Mouse (Mus musculus): ENCODE data around the gene Drd4.

Drd4 gene

DNA sequence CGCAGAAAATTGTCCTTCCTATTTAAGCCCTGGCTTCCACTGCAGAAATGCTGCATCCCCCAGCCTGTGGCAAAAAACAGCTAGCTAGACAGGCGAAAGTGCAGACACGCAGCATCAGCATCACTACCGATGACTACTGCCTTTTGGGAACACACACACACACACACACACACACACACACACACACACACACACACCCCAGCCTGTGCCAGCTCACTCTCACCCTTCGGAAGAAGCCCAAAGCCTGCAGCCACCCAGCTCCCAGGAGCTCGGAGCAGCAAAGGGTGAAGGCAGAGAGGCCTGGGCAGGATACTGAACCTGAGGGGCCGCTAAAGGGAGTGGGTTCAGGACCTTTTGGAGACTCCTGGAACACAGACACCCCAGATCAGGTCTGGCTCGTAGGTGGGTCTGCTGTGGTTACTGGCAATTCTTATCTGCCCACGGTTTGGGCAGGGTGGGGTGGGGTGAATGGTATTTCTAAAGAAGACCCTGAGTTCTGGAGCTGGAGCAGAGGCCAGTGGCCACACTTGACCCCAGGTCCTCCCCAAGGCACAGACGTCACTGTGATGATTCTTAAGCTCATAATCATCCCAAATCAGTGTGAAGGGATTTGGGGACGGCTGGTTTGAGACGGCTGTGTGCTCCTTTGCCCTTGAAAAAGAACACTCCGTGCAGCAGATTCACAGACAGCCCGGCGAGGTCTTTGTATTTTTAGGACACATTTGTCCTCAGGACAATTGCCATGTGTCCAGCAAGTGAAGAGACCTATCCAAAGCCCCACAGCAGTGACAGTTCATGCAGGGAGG lies 980 bp downstream of the Drd4 start:
- no peak for DNase-seq

GRCm38 (mm10) chr7:141293852-141294471 lies 2.2 kb downstream of the Drd4 start:
- DNase-seq = no peak

DNA sequence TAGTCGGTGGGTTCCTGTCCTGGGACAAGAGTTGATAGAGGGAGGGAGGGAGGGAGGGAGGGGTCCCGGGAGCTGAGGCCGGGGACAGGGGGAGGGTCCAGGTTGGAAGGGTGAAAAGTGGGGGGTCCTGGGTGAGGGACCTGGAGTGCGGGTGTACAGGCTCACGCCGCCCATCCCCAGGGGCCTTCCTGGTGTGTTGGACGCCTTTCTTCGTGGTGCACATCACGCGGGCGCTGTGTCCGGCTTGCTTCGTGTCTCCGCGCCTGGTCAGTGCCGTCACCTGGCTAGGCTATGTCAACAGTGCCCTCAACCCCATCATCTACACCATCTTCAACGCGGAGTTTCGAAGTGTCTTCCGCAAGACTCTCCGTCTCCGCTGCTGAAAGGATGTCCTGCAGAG lies 2.7 kb downstream of the Drd4 start:
- DNase-seq = no peak

DNA sequence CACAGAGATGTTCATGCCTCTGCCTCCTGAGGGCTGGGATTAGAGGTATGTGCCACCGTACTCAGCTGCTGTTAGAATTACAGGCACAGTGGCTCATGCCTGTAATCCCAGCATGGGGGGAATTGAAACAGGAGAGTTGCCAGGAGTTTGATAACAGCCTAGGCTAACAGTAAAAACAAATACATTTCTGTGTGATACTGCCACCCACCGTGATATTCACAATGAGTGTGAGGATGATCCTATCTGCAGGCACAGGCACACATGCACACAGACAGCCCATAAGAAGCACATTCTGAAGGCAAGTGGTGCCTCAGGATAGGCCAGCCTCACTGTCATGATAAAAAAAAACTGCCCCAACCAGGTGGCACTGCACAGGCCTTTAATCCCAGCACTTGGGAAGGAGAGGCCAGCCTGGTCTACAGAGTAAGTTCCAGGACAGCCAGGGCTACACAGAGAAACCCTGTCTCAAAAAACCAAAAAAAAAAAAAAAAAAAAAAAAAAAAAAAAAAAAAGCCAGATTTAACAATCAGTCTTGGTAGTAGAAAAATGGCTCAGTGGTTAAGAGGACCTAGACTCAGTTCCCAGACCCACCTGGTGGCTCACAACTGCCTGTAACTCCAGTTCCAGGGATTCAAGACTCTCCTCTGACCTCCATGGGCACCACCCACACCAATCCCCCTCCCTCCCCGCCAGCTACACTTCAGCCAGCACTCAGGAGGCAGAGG lies 6.3 kb downstream of the Drd4 start:
- no peak for DNase-seq

- DNase-seq = peak; percentile 91
Measured at GRCm38 (mm10) chr7:141299175-141299574, 7.4 kb downstream of the Drd4 start.

- peak; percentile 78 for DNase-seq
Measured at GRCm38 (mm10) chr7:141301386-141301785, 9.6 kb downstream of the Drd4 start.

DNA sequence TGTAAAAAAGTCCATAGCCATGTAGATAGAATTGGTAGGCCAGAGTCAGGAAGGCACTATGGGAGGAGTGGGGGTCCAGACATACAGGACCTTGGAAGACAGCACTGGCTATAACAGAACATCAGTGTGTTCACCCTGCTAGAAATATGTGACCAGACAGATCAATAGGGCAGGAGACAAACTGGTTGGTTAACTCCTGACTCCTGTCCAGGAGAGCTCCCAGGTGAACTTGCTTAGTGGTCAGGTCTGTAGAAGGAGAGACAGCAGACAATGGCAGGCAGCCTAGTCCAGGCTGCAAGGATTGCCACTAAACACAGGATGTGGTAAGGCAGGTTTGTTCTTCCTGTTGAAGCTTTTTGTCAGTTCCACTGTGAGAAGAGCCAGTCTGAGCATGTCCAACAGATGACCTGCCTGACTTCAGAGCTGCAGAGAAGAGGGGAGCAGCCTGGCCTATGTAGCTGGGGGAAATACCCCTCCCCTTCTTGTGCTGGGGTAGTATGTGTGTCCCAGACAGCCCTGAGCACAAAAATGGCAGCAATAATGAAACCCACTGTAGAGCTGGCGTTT lies 11.0 kb downstream of the Drd4 start:
- no peak for DNase-seq

DNA sequence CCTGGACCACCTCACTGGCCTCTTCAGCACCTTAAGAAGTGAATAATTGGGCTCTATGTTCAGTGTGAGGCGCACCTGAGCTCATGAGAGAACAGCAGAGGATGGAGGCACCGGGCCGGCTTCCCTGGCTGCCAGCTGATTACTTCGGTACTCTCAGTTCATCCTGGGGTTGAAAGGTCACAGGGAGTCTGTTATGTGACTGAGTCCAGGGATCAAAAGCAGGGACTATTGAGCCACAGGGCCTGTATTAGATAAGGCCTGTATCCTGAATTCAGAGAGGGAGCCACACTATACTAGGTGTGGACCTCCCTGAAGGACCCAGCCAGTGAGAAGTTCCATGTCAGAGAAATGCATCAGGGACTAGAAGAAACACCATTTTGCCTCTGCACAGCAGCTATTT lies 12.7 kb downstream of the Drd4 start:
- DNase-seq = no peak

DNA sequence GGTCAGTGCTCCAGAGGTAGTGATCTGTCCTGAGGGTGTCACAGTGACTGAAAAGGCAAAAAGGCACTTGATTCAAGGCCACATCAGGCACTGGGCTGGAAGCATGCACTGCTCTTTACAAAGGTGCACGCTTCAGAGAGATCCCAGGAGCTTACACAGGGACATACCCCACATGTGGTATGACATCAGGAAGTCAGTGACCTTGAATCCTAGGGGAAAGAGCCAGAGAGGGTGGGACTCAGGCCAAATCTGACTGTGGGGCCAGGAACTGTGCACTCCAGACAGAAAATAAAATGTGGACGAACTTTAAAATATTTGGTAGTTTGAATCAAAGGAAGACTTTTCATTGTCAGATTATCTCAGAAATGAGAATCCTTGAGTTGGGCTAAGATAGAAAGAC lies 22.6 kb downstream of the Drd4 start:
- no peak for DNase-seq

DNA sequence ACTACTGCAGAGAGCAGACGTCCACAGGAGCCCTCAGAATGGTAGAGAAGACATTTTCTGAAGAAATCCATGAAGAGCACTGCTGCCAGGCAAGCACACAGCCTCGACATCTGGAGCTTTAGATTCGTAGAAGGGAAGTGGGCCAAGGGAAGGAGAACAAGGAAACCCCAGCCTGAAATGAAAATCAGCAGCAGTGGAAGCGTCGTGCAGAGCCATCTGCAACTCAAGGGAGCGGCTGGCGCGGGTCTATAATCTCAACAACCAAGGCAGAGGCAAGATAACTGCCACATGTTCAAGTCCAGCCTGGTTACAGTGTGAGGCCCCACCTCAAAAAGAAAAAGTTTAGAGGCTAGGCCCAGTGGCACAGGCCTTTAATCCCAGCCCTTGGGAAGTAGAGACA lies 23.3 kb downstream of the Drd4 start:
- DNase-seq = no peak

GRCm38 (mm10) chr7:141315974-141316373 lies 24.2 kb downstream of the Drd4 start:
- no peak for DNase-seq

- DNase-seq = no peak
Measured at GRCm38 (mm10) chr7:141317619-141318132, 25.9 kb downstream of the Drd4 start.

DNA sequence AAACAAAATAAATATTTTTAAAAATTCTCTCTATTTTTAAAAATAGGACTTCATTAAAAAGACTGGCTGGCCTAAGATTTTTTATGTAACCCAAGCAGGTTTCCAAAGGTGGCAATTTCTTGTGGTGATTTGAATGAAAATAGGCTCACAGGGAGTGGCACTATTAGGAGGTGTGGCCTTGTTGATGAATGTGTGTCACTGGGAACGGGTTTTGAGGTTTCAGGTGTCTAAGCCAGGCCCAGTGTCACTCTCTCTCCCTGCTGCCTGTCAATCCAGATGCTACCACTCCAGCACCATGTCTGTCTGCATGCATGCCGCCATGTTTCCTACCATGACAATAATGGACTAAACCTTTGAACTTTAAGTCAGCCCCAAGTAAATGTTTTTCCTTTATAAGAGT lies 27.6 kb downstream of the Drd4 start:
- DNase-seq = no peak

DNA sequence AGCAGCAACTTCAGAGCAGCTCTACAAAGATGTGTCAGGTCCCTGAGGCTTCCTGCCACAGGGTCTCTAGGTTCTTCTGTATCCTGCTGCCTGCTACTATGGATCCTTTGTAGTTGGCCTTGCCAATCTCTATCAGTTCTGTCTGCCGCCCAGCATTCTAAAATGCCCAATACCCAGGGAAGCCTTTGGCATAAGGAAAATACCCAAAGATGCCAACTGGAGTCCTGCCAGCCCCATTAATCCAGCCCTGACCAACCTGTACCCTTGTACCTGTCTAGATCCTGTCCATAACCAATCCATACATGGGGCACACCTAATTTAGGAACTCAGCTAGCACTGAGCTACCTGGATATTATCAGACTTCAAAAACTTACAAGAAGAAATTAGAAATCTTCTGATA lies 32.9 kb downstream of the Drd4 start:
- DNase-seq = peak; percentile 58

GRCm38 (mm10) chr7:141326546-141327446 lies 35.0 kb downstream of the Drd4 start:
- DNase-seq = peak; percentile 74

DNA sequence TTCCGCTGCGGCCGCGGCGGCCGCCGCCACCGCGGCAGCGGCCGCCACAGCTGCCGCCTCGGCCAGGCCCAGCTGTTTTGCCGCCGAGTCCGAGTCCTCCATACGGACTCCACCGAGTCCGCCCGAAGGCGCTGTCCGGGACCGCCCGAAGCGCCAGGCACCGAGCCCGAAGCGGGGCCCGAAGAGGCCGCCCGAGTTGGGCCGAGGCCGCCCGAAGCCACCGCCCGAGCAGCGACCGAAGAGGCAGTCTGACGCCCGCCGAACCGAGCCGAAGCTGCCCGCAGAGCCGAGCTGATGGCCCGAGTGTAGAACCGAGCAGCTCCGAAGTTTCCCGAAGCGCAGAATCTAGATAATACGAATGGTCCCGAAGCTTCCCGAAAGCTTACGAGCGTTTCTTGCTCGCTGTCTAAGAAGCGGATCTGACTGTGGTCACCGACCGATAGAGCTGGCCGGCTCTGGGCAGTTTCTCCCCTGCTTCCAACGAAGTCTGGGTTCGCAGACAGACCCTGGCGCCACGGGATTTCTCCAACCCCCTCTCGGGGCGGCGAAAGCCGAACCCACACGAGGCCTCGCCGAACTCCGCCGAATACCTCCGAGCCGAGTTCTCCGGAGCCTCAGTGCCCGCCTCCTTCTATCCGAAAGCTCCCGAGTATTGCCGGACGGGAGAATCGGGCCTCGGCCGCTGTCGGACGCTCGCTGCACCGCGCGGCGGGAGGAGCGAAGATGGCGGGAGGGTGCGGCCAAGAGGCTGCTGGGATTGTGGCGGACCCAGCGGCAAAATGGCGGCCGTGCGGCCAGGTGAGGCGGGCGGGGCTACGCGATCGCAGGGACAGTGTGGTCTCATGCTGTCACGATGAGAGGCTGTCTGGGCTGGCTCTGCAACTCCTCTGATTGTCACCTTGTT lies 35.9 kb downstream of the Drd4 start, which contains the start of the genes Deaf1 and Tmem80:
TSS of gene Deaf1 (minus strand) at position 222 of the 904 bp plus-strand sequence.
TSS of gene Tmem80 (plus strand) at position 271 of the 904 bp plus-strand sequence.
- peak; percentile 99 for DNase-seq

DNA sequence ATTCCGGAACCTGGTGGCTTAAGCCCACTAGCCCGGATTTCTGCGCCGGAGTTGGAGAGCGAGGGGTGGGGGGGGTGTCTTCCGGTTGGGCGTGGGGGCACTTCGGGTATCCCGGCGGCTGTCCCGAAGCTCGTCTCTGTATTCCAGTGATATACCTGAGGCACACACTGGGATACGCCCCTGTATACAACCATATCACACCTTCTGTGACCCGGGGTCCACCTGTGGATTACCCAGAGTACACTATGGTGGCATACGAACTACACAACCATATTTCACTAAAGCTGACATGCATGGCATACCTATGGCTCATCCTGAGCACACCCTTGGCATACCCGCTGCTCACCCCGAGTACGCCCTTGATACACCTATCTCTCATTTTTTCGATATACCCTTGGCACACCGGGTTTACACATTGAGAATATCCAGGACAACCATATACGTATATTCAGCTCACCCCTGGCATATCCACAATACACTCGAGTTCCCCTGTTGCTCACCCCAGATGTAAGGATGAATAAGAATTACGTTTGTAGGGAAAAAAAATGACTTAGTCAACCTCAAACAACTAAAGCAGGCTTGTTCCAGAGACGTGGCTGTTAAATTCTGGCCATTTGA lies 36.7 kb downstream of the Drd4 start:
- no peak for DNase-seq

DNA sequence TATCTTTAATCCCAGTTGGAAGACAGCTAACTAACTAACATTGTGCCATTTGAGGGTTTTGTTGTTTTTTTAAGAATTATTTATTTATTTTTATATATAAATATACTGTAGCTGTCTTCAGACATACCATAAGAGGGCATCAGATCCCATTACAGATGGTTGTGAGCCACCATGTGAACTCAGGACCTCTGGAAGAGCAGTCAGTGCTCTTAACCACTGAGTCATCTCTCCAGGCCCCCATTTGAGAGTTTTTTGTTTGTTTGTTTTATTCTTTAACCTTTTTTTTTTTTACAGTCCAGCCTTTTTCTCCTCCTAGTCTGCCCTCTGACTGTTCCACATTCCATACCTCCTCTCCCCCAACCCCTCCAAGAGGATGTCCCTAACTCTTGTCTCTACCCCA lies 38.9 kb downstream of the Drd4 start:
- DNase-seq = no peak

- no peak for DNase-seq
Measured at GRCm38 (mm10) chr7:141331990-141332389, 40.2 kb downstream of the Drd4 start.

DNA sequence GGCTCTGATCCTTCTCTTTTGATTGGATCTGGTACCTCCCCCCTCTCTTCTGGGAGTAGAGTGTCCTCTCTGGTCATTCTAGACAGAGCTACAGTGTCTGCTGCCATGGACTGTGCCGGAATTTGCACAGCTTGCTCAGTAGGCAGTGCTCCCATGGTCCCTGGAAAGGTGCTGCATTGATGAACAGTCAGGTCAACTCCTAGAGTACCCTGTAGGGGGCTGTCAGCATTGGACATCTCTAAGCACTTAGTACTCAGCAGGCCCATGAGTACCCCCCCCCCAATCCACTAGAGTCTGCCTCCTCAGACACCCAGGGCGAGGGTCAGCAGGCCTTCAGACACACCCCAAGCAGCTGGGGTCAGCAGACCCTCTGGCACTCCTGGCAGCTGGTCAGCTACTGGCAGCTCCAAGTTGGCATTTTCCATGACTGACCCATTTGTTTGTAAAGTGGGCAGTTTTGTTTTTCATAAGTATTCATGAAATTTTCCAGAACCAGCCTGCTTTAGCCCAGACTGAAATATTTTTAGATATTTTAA lies 43.3 kb downstream of the Drd4 start:
- peak; percentile 68 for DNase-seq
